Mouse (Mus musculus): Measurements from ENCODE around the gene Taok1.
A peak's percentile ranks its signal among the peaks of the same experiment; 100 is the strongest.

GRCm38 (mm10) chr11:77493512-77494343, 113.9 kb downstream of the Taok1 start, which contains the start of gene Git1:
- TF ChIP-seq POLR2A (IDR thresholded peaks at IDR 0.05; ENCODE audit: insufficient read length, low read depth) (peak; percentile 46), TCF12 (IDR thresholded peaks at IDR 0.05; ENCODE audit: insufficient read depth, poor library complexity, severe bottlenecking) (no peak), POLR2AphosphoS2 (IDR thresholded peaks at IDR 0.05; ENCODE audit: insufficient read length, low read depth) (peak; percentile 25), USF1 (IDR thresholded peaks at IDR 0.05; ENCODE audit: low read depth) (no peak), MAX (IDR thresholded peaks at IDR 0.05; ENCODE audit: low read depth) (no peak), E2F4 (IDR thresholded peaks at IDR 0.05; ENCODE audit: insufficient read depth) (no peak), CEBPB (IDR thresholded peaks at IDR 0.05; ENCODE audit: insufficient read depth, poor library complexity, severe bottlenecking) (no peak), MYOG (IDR thresholded peaks at IDR 0.05; ENCODE audit: control insufficient read depth in 1 of 3, insufficient read depth in 1 of 3, insufficient read length in 2 of 3, low read depth in 2 of 3) (peak in 2 of 3 experiments; percentile 49 to 71), MYOD1 (IDR thresholded peaks at IDR 0.05; ENCODE audit: control insufficient read depth in 1 of 3, insufficient read length in 2 of 3, low read depth in 2 of 3) (peak in 2 of 3 experiments; percentile 40 to 84), SRF (IDR thresholded peaks at IDR 0.05; ENCODE audit: control insufficient read depth, insufficient read length, low read depth) (no peak), TCF3 (IDR thresholded peaks at IDR 0.05; ENCODE audit: insufficient read length, low read depth) (no peak), REST (IDR thresholded peaks at IDR 0.05; ENCODE audit: insufficient read depth, insufficient read length) (no peak)

Data from myocyte (in vitro differentiated cells).